Mouse (Mus musculus) heart, postnatal 4 days (tissue): ENCODE data around the gene Trim71. TPM values are rescaled to one million over a fixed set of nuclear protein-coding genes. Genes with fewer than 3 reads are reported as not detected.
"Not testable (repeated sequence)": the region's sequence is repeated elsewhere in the genome, so short reads cannot be mapped to it uniquely, and the experiment has no call there.

Experiments
- DNase-seq: peaks from one replicate; pipeline ENCODE4 v3.0.0; 2021
- total RNA-seq, 2 experiments: library from RNA; stranded (reverse); gene quantifications; 2 replicates each; pipeline ENCODE4 v1.2.3; 2021

The Trim71 gene
- total RNA-seq, 2 experiments from 2014 or later: not detected

DNA sequence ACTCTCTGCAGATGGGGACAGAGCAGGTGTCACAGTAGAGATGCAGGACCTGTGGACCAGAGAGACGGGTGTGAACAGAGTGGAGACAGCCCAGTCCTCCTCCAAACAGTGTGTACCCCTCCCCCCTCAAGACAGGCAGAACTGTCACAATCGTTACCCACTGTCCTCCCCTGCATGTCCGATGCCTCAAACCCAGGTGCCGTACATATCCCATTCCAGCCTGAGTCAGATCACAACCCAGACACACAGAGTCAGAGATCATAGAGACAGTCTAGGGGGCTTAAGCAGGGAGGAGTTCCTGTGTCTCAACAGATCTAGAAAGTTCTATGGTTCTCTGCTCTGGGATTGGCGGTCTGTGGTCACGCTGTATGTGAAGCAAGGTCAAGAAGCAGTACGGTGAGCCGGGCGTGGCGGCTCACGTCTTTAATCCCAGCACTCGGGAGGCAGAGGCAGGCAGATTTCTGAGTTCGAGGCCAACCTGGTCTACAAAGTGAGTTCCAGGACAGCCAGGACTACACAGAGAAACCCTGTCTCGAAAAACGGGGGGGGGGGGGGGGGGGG lies 39.0 kb downstream of the Trim71 start:
- no peak for DNase-seq

DNA sequence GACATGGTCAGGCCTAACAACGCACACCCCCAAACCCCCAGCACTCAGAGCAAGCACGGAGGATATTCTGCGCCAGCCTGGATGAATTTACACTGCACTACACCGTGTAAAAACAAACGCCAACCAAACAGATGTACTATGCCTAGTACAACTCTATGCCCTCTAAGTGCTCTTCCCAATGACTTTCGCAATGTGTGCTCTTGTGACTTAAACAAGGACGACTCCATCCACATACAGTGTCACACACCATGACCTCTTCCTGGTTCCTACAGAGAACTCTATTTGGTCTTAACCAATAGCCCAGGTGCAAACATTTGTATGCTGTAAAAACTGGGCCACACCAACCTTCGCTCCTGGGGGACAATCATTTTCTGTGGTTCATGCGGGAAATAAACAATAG lies 41.7 kb downstream of the Trim71 start:
- no peak for DNase-seq

GRCm38 (mm10) chr9:114522041-114522440 lies 42.1 kb downstream of the Trim71 start:
- no peak for DNase-seq

GRCm38 (mm10) chr9:114520529-114520928 lies 43.6 kb downstream of the Trim71 start:
- not testable (repeated sequence) for DNase-seq

DNA sequence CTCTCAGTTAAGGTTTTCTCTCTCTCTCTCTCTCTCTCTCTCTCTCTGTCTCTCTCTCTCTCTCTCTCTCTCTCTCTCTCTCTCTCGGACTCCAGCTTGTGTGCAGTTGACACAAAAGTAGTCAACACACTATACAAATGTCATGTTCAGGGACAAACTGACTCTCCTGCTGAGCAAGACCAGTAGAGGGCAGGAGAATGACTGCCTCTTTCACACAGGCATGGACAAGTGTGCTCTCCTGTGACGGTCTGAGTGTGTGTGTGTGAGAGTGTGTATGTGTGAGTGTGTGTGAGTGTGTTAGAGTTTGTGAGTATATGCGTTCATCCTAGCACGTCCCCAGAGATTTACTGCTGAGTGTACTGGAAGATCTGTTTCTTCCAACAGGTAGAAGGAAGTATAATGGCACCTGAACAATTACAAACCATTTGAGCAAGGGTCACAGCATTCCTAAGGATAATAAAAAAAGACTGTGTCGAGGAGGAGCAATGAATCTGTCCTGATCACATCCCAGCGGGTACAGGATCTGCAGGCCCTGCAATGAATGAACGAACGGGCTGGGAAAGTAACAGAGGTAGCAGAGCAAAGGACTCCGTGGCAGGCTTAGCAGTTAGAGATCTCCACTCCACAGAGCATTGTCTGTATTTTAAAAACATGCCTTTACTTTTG lies 45.2 kb downstream of the Trim71 start:
- DNase-seq: no peak

DNA sequence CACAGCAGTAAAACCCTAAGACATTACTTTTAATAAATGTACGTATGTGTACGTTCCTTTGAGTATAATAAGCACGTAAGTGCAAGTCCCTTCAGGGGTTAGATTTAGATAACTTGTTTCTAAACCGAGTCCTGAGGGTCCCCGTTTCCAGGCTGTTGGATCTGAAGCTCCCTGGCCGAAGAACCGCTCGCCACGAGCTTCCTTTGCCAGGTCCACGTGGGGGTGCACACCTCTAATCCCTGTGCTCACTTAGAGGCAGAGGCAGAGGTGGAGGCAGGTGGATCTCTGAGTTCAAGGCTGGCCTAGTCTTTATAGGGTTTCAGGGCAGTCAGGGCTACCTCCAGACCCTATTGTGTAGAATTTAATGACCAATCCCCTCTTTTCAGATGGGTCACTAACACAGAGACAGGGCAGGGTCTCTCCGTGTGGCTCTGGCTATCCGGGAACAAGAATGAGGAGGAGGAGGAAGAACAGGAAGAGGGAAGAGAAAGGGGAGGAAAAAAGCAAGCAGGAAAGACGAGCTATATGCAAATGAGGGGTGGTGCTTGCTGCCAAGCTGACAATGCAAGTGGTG lies 46.2 kb downstream of the Trim71 start:
- no peak for DNase-seq

GRCm38 (mm10) chr9:114515364-114515763 lies 48.8 kb downstream of the Trim71 start, which contains the start of gene C130032M10Rik:
C130032M10Rik (plus strand) TSS chr9:114515697.
- DNase-seq: no peak

GRCm38 (mm10) chr9:114512831-114513230 lies 51.3 kb downstream of the Trim71 start:
- DNase-seq: no peak

- no peak for DNase-seq
Measured at GRCm38 (mm10) chr9:114509785-114510184, 54.4 kb downstream of the Trim71 start.

GRCm38 (mm10) chr9:114507421-114507820 lies 56.7 kb downstream of the Trim71 start:
- no peak for DNase-seq

- no peak for DNase-seq
Measured at GRCm38 (mm10) chr9:114506564-114506963, 57.6 kb downstream of the Trim71 start.

DNA sequence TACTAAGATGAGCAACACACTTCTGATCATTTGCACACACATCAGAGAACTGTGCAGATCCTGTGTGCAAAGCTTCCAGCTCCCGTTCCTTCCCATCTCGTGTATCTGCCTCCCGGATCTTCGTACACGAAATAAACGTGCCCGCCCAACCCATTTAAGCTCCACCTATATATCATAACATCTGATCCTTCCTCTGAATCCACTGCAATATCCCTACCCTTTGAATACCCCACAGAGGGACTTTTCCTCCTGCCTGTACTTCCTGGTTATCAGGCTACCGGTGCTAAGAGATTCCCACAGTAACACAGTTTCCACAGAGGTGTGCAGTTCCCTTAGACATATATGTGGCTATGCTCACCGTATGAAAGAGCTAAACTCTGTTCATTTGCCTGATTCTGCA lies 59.4 kb downstream of the Trim71 start, which contains the start of gene Ccr4:
Gene Ccr4, minus strand, starts transcription at position 101 of the 400 bp plus-strand sequence.
- DNase-seq: no peak

GRCm38 (mm10) chr9:114502711-114503427 lies 61.3 kb downstream of the Trim71 start:
- DNase-seq: no peak

DNA sequence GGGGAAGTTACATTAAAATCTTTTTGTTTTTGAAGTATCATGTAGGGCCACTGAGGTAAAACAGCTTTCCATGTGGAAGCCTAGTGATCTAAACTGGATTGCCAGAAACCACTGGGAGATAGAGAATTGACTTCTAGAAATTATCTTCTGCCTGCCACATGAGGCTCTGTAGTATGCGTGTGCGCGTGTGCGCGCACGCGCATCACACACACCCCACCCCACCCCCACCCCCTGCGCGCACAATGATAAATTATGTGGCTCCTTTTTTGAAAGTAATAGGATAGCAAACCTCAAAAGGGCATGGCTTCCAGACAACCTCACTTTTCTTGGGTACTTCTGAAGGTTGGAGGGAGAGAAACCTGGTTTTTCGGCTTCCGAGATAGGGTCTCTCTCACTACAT lies 62.3 kb downstream of the Trim71 start:
- no peak for DNase-seq

DNA sequence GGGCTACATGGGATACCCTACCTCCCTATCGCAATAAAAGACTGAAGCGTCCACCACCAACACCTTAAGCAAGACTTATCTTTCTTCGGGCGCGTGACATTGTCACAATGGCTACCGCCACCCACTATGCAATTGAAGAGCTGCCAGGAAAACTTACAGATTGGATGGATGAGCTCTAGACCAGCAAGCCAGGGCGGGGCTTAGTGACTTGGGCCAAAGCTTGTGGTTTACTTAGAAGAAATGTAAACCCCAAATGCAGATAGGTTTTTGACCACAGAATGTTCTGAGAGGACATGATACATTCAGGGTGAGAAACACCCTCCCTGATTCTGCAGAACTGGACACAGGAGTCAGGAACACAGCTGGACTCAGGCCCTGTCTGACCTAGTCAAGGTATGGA lies 63.1 kb downstream of the Trim71 start:
- DNase-seq: no peak

DNA sequence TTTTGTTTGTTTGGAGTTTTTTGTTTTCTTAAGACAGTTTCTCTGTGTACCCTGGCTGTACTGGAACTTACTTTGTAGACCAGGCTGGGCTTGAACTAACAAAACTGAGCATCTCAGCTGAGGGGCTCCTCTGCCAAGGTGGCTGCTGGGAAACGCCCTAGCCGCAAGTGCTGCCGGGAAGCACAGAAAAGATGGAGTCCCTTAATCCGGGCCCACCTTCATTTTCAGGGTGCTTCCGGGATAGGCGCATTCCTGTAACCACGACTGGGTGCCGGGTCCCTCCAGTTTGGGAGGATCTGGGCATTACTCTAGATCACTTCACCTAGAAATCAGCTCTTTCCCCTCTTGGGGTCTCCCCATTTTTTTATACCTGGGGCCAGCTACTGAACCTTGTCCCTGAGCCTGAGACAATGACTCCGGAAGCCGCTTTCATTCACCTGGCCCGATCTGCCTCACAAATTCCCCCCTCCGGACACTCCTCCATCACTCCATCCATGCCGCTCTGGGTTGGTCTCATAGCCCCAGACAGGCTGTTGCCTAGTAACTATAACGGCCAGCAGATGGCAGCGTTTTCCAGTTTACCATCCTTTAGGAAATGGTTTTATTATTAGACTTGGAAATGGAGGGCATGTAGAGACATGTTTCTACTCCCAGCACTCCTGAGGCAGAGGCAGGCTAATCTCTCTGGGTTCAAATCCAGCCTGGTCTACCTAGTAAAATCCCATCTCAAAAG lies 64.2 kb downstream of the Trim71 start:
- DNase-seq: peak; percentile 77

DNA sequence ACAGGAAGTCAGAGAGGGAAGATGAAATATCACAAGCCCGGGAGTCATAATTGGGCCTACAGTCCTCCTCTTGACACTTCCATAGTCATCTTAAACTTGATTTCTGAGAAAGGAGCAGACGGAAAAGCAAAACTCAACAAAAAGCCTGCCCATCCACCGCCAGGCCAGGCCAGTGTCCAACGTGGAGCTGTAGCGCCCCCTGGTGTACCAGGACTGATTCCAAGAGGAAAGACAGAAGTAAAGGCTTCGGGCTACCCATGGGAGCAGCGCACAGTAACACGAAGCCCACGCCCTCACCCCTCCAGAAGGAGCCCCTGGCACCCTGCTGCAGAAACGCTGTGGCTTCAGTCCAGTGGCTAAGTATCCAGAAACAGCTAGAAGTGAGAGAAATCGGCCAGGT lies 66.0 kb downstream of the Trim71 start:
- peak; percentile 93 for DNase-seq

DNA sequence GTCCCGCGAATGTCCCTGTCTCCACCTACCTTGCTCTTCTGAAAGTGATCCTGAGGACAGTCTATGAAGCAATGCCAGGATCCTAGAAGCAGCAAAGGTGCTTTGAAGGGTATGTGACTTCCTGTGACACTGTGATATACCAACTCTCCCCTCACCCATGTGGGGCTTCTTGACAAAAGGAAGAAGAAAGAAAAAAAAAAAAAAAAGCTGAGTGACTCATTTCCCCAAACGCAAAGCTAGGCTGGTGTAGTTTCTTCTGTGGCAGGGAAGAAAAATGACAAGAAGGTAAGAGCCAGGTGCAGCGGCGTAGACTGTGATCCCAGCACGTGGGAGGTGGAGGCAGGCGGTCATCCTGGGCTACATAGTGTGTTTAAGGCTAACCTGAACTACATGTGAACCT lies 67.7 kb downstream of the Trim71 start:
- no peak for DNase-seq

DNA sequence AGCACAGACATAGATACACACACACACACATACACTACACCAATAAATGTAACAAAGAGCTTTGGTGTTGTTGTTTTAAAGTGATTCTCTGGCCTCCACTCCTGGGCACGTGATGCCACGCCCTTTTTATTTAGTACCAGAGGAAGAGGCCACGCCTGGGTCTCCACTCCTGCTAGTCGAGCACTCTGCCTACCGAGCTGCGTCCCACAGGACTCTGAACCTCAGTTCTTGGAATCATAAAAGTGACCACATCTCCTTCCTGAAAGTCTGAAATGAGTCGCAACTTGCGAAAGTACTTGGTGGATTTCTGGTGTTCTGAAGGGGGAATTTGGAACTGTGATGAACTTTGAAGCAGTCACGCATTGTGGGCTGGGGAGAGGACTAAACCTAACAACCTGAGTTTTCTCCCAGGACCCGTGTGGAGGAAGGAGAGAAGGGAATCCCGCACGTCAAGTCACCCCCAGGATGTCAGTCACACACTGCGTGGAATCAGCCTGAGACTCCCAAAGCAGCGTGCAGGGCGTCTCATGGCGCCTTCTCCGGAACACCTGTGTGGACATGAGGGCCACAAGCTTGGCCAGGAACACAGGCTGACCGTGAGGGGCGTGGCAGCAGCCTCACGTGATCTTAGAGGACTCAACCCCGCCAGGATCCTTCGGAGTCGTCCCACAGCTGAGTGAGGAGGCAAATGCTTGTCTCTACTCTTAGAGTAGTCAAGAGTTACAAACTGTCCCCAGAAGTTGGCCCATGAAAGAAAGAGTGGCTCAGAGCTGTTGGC lies 76.5 kb downstream of the Trim71 start:
- no peak for DNase-seq

- no peak for DNase-seq
Measured at GRCm38 (mm10) chr9:114486808-114487207, 77.4 kb downstream of the Trim71 start.

DNA sequence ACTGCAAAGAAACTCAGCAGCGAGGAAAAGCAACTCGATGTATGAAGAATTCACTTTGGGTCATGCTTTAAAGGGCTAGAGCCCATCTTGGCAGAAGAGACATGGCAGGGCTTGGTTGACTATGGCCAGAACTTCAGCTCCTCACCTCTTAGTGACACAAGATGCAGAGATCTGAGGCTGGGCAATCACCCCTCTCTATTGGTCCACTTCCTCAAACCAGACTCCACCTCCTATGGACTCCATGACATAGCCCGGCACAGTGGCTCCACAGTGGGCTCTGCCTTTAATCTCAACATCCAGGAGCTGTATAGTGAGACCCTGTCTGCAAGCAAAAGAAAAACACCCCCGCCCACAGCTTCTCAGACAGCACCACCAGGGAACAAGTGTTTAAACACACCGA lies 79.4 kb downstream of the Trim71 start:
- no peak for DNase-seq

- DNase-seq: no peak
Measured at GRCm38 (mm10) chr9:114480940-114481339, 83.2 kb downstream of the Trim71 start.
